Mouse (Mus musculus): ENCODE measurements around the gene Skida1. TPM values are rescaled to one million over a fixed set of nuclear protein-coding genes. Genes with fewer than 3 reads are reported as not detected.

The Skida1 gene
- polyA plus RNA-seq, 1 experiment from 2014 or later, result 8.8 TPM

DNA sequence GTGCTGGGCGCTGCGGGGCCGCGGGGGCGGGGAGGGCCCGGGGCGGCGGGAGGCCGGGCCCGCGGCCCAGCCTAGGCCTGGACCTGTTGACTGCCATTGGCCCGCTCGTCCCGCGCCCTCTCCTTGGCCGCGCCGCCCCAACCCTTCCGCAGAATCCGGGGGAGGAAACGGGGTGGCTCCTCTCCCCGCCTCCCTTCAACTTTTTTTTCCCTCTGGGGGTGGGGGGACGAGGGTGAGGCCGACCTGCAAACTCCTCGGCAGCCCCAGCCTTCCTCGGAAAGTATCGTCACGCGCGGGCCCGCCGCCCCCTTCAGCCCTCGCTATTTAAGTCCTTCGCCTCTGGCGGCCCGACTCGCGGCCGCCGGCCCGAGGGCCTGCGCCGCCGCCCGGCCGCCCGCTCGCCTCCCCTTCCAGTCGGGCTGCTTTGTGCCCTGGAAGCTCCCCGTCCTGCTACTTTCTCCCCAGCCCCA, 8.0 kb upstream of the Skida1 start:
- no peaks in the 10 kb centered on the region for H3K36me3 ChIP-seq (ENCODE audit: insufficient read depth, low read length)
- peak overlapping the region; percentile 60 for H3K4me3 ChIP-seq (ENCODE audit: low read length)
- H3K9ac ChIP-seq (replicated peaks; ENCODE audit: low read length), result peak overlapping the region; percentile 86
- no peaks in the 10 kb centered on the region for H3K9me3 ChIP-seq (ENCODE audit: low read length)
- no peaks in the 10 kb centered on the region for H3K27me3 ChIP-seq (ENCODE audit: insufficient read depth, low read length)
- H3K27ac ChIP-seq (ENCODE audit: low read length), result peak overlapping the region; percentile 100
- H3K4me1 ChIP-seq (ENCODE audit: insufficient read depth, low read length), result peaks cover 24% of the 10 kb centered on the region
- ATAC-seq (ENCODE audit: low FRiP score, low TSS enrichment), result peak; percentile 99
- H3K4me2 ChIP-seq (replicated peaks; ENCODE audit: low read depth, low read length), result peak overlapping the region; percentile 83
- 2% methylated on average over 32 of the region's 50 CpGs for WGBS

DNA sequence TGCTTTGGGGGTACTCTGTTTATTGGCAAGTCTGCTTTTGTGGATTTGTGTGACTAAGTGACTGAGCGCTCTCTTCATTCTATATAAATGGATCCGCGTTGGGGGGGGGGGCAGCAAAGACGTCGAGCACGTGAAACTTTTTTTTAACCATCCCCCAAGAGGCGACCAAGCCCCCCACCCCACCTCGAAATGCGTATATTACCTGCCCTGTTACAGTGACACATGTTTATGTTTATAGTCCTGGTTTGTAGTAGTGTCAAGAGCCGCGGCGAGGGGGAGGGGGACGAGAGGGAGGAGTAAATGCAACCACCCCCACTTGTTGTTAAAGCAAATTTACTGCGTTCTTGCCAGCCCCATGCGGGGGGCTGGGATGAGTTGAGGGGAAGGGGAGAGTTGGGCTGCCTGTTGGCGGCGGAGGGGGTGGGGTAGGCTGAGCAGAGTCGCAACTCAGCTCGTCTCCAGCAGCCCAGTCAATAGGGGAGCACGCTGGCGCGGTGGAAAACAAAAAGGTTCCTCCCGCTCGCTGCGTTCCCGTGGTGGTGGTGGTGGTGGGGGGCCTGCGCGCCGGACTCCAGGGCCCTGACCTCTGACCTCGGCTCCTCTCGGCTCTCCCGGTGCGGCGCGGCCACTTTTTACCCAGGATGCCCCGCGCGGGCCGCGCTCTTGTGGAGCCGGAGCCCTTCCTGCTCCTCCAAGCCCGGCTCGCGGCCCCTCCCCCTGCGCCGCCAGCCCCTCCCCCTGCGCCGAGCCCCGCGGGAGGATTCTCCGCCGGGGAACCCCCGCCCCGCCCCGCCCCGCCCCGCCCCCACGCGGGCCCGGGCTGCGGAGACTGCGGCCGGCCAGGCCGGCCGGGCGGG, 7.3 kb upstream of the Skida1 start:
- Histone ChIP-seq H3K4me1 (ENCODE audit: insufficient read depth, low read length) (peaks cover 26% of the 10 kb centered on the region), H3K27me3 (ENCODE audit: insufficient read depth, low read length) (no peaks in the 10 kb centered on the region), H3K9ac (replicated peaks; ENCODE audit: low read length) (peak overlapping the region; percentile 86), H3K36me3 (ENCODE audit: insufficient read depth, low read length) (no peaks in the 10 kb centered on the region), H3K9me3 (ENCODE audit: low read length) (no peaks in the 10 kb centered on the region), H3K4me2 (replicated peaks; ENCODE audit: low read depth, low read length) (peak overlapping the region; percentile 83), H3K27ac (ENCODE audit: low read length) (peak overlapping the region; percentile 100), H3K4me3 (ENCODE audit: low read length) (peak overlapping the region; percentile 60)
- under 1% methylated on average over 43 of the region's 66 CpGs for WGBS
- peak; percentile 94 for ATAC-seq (ENCODE audit: low FRiP score, low TSS enrichment)

DNA sequence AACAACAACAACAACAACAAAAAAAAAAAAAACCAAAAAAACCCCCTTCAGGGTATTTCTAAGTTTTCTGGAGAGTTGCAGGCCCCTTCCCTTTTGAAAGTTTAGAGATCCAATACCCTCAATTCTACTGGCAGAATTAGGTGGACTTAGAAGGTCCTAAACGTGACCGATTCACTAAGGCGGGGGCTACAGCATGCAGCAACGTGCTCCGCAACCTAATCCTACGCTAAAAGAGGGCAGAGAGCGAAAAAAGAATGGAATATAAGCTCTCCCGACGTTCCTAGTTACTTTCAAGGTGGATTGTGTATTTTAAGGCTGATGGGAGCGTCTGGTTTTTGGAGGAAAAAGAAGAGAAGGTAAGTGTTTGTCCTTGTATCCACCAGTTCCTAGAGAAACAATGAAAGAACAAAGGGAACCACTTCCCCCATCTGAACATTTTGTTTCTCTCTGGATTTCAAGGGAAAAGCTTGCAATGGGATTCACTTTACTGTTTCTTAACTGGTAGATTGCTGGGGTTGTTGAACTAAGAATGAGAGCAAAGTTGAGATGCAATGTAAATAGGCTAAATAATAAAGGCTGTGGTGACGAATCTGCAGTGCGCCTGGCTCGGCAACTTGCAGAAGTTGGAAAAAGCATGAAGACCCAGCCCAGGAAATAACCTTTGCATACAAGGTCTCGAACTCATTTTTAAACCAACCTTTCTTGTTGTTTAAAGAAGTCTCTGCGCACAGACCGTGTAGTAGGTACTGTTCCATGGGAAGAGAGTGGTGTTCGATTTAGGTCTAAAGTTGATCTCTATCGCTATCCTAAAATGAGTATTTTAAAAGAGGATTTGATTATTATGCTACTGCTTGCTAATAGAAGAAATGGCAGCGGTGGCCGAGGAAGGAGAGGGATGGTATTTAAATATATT, 6.4 kb upstream of the Skida1 start, which contains the start of gene Mllt10:
Mllt10 (plus strand) TSS at position 222 of the 913 bp plus-strand sequence.
- no peaks in the 10 kb centered on the region for H3K9me3 ChIP-seq (ENCODE audit: low read length)
- no peaks in the 10 kb centered on the region for H3K36me3 ChIP-seq (ENCODE audit: insufficient read depth, low read length)
- no peak for ATAC-seq (ENCODE audit: low FRiP score, low TSS enrichment)
- H3K4me2 ChIP-seq (replicated peaks; ENCODE audit: low read depth, low read length), result peak within 1 kb of the TSS; percentile 83
- H3K27me3 ChIP-seq (ENCODE audit: insufficient read depth, low read length), result no peaks in the 10 kb centered on the region
- peaks cover 34% of the 10 kb centered on the region for H3K4me1 ChIP-seq (ENCODE audit: insufficient read depth, low read length)
- peak within 1 kb of the TSS; percentile 100 for H3K27ac ChIP-seq (ENCODE audit: low read length)
- peak within 1 kb of the TSS; percentile 60 for H3K4me3 ChIP-seq (ENCODE audit: low read length)
- peak within 1 kb of the TSS; percentile 86 for H3K9ac ChIP-seq (replicated peaks; ENCODE audit: low read length)
- WGBS, result 4% methylated on average over 20 of the region's 20 CpGs

- Histone ChIP-seq H3K27ac (ENCODE audit: low read length) (peak overlapping the region; percentile 41; the same call in 1 of the 2 replicates), H3K4me1 (ENCODE audit: insufficient read depth, low read length) (peaks cover 44% of the 10 kb centered on the region)
- WGBS, result 22% methylated on average over 2 of the region's 2 CpGs
Measured at GRCm38 (mm10) chr2:18053951-18054530, 5.2 kb upstream of the Skida1 start.

GRCm38 (mm10) chr2:18053243-18053950, 4.5 kb upstream of the Skida1 start:
- WGBS, result 71% methylated on average over 1 of the region's 1 CpGs
- peaks cover 38% of the 10 kb centered on the region for H3K4me1 ChIP-seq (ENCODE audit: insufficient read depth, low read length)
- no peak overlapping the region for H3K4me2 ChIP-seq (replicated peaks; ENCODE audit: low read depth, low read length)
- no peak overlapping the region for H3K9ac ChIP-seq (replicated peaks; ENCODE audit: low read length)
- no peak for ATAC-seq (ENCODE audit: low FRiP score, low TSS enrichment)
- H3K27me3 ChIP-seq (ENCODE audit: insufficient read depth, low read length), result no peaks in the 10 kb centered on the region
- H3K4me3 ChIP-seq (ENCODE audit: low read length), result no peak overlapping the region
- H3K9me3 ChIP-seq (ENCODE audit: low read length), result no peaks in the 10 kb centered on the region
- no peaks in the 10 kb centered on the region for H3K36me3 ChIP-seq (ENCODE audit: insufficient read depth, low read length)
- H3K27ac ChIP-seq (ENCODE audit: low read length), result no peak overlapping the region

More at GRCm38 (mm10) chr2:18053951-18054530, 5.2 kb upstream of the Skida1 start:
- H3K4me3 ChIP-seq (ENCODE audit: low read length), result no peak overlapping the region
- H3K9ac ChIP-seq (replicated peaks; ENCODE audit: low read length), result no peak overlapping the region
- H3K27me3 ChIP-seq (ENCODE audit: insufficient read depth, low read length), result no peaks in the 10 kb centered on the region
- H3K36me3 ChIP-seq (ENCODE audit: insufficient read depth, low read length), result no peaks in the 10 kb centered on the region
- no peaks in the 10 kb centered on the region for H3K9me3 ChIP-seq (ENCODE audit: low read length)
- peak overlapping the region; percentile 83; the same call in 1 of the 2 replicates for H3K4me2 ChIP-seq (replicated peaks; ENCODE audit: low read depth, low read length)
- no peak for ATAC-seq (ENCODE audit: low FRiP score, low TSS enrichment)

GRCm38 (mm10) chr2:18052581-18052980, 3.7 kb upstream of the Skida1 start:
- Histone ChIP-seq H3K9me3 (ENCODE audit: low read length) (no peaks in the 10 kb centered on the region), H3K4me2 (replicated peaks; ENCODE audit: low read depth, low read length) (no peak overlapping the region), H3K27me3 (ENCODE audit: insufficient read depth, low read length) (no peaks in the 10 kb centered on the region), H3K36me3 (ENCODE audit: insufficient read depth, low read length) (no peaks in the 10 kb centered on the region), H3K9ac (replicated peaks; ENCODE audit: low read length) (no peak overlapping the region), H3K27ac (ENCODE audit: low read length) (no peak overlapping the region), H3K4me3 (ENCODE audit: low read length) (no peak overlapping the region), H3K4me1 (ENCODE audit: insufficient read depth, low read length) (peaks cover 35% of the 10 kb centered on the region)
- no peak for ATAC-seq (ENCODE audit: low FRiP score, low TSS enrichment)
- WGBS, result 67% methylated on average over 3 of the region's 3 CpGs

DNA sequence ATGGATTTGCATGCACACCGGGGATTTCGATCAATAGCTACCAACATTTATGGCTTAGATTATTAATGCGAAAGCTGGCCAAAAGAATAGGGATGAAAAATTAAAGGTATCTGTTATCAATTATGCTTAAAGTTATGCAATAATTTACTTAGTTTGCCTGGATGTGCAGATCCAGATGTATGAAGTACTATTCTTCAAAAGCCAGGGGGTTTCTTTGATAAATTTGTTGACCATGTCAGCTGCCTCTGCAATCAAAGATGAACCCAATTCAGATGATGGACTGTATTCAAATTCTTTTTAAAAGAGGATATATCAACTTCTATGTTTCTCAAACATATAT, 3.0 kb upstream of the Skida1 start:
- no peaks in the 10 kb centered on the region for H3K27me3 ChIP-seq (ENCODE audit: insufficient read depth, low read length)

GRCm38 (mm10) chr2:18051026-18051830, 2.4 kb upstream of the Skida1 start:
- Histone ChIP-seq H3K36me3 (ENCODE audit: insufficient read depth, low read length) (no peaks in the 10 kb centered on the region), H3K4me1 (ENCODE audit: insufficient read depth, low read length) (peaks cover 37% of the 10 kb centered on the region), H3K9me3 (ENCODE audit: low read length) (no peaks in the 10 kb centered on the region), H3K9ac (replicated peaks; ENCODE audit: low read length) (peak overlapping the region; percentile 53), H3K4me2 (replicated peaks; ENCODE audit: low read depth, low read length) (peak overlapping the region; percentile 73), H3K27me3 (ENCODE audit: insufficient read depth, low read length) (no peaks in the 10 kb centered on the region), H3K27ac (ENCODE audit: low read length) (peak overlapping the region; percentile 57; the same call in 1 of the 2 replicates), H3K4me3 (ENCODE audit: low read length) (no peak overlapping the region; the same call in 1 of the 2 replicates)
- WGBS, result 51% methylated on average over 11 of the region's 11 CpGs
- ATAC-seq (ENCODE audit: low FRiP score, low TSS enrichment), result no peak

More for the DNA sequence above, 3.0 kb upstream of the Skida1 start:
- Histone ChIP-seq H3K36me3 (ENCODE audit: insufficient read depth, low read length) (no peaks in the 10 kb centered on the region), H3K4me3 (ENCODE audit: low read length) (no peak overlapping the region), H3K27ac (ENCODE audit: low read length) (no peak overlapping the region), H3K9ac (replicated peaks; ENCODE audit: low read length) (no peak overlapping the region), H3K4me2 (replicated peaks; ENCODE audit: low read depth, low read length) (no peak overlapping the region), H3K4me1 (ENCODE audit: insufficient read depth, low read length) (peaks cover 35% of the 10 kb centered on the region), H3K9me3 (ENCODE audit: low read length) (no peaks in the 10 kb centered on the region)
- 92% methylated on average over 3 of the region's 3 CpGs for WGBS
- ATAC-seq (ENCODE audit: low FRiP score, low TSS enrichment), result no peak
